Mouse (Mus musculus) ovary, postnatal 14 days (tissue): ENCODE measurements around the gene Gm11168.
"Not testable (repeated sequence)": the region's sequence is repeated elsewhere in the genome, so short reads cannot be mapped to it uniquely, and the experiment has no call there.

ENCODE experiments used
- DNase-seq: peaks from one replicate; pipeline ENCODE4 v3.0.0; 2022; ENCODE audit warnings: low spot score

Gene Gm11168

GRCm38 (mm10) chr9:3002794-3003396, at the start of gene Gm11168:
TSS of gene Gm11168 (plus strand) at chr9:3003346.
- DNase-seq: not testable (repeated sequence)

GRCm38 (mm10) chr9:3000445-3000972, 2.6 kb upstream of the Gm11168 start, which contains the start of gene Gm10722:
TSS of gene Gm10722 (plus strand) at chr9:3000922.
- not testable (repeated sequence) for DNase-seq

DNA sequence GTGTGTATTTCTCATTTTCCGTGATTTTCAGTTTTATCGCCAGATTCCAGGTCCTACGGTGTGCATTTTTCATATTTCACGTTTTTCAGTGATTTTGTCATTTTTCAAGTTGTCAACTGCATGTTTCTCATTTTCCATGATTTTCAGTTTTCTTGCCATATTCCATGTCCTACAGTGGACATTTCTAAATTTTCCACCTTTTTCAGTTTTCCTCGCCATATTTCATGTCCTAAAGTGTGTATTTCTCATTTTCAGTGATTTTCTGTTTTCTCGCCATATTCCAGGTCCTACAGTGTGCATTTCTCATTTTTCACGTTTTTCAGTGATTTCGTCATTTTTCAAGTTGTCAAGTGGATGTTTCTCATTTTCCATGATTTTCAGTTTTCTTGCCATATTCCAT, 2.1 kb upstream of the Gm11168 start:
- peak; percentile 31 for DNase-seq

- DNase-seq: peak; percentile 100
These were observed 1.0 kb upstream of the Gm11168 start for GRCm38 (mm10) chr9:3001948-3002659.

- not testable (repeated sequence) for DNase-seq
These were observed 3.0 kb downstream of the Gm11168 start for GRCm38 (mm10) chr9:3006179-3006578.

DNA sequence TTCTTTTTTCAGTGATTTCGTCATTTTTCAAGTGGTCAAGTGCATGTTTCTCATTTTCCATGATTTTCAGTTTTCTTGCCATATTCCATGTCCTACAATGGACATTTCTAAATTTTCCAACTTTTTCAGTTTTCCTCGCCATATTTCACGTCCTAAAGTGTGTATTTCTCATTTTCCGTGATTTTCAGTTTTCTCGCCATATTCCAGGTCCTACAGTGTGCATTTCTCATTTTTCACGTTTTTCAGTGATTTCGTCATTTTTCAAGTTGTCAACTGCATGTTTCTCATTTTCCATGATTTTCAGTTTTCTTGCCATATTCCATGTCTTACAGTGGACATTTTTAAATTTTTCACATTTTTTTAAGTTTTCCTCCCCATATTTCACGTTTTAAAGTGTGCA, 3.5 kb downstream of the Gm11168 start:
- DNase-seq: peak; percentile 97

- not testable (repeated sequence) for DNase-seq
These were observed 4.1 kb downstream of the Gm11168 start for GRCm38 (mm10) chr9:3007272-3007671.

DNA sequence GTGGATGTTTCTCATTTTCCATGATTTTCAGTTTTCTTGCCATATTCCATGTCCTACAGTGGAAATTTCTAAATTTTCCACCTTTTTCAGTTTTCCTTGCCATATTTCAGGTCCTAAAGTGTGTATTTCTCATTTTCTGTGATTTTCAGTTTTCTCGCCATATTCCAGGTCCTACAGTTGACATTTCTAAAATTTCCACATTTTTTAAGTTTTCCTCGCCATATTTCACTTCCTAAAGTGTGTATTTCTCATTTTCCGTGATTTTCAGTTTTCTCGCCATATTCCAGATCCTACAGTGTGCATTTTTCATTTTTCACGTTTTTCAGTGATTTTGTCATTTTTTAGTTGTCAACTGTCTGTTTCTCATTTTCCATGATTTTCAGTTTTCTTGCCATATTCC, 6.2 kb downstream of the Gm11168 start:
- not testable (repeated sequence) for DNase-seq

DNA sequence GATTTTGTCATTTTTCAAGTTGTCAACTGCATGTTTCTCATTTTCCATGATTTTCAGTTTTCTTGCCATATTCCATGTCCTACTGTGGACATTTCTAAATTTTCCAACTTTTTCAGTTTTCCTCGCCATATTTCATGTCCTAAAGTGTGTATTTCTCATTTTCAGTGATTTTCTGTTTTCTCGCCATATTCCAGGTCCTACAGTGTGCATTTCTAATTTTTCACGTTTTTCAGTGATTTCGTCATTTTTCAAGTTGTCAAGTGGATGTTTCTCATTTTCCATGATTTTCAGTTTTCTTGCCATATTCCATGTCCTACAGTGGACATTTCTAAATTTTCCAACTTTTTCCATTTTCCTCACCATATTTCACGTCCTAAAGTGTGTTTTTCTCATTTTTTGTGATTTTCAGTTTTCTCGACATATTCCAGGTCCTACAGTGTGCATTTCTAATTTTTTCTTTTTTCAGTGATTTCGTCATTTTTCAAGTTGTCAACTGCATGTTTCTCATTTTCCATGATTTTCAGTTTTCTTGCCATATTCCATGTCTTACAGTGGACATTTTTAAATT, 9.0 kb downstream of the Gm11168 start:
- DNase-seq: not testable (repeated sequence)

GRCm38 (mm10) chr9:3012733-3013279, 9.7 kb downstream of the Gm11168 start, which contains the start of gene Gm10721:
TSS of gene Gm10721 (plus strand) at chr9:3013140.
- DNase-seq: not testable (repeated sequence)

DNA sequence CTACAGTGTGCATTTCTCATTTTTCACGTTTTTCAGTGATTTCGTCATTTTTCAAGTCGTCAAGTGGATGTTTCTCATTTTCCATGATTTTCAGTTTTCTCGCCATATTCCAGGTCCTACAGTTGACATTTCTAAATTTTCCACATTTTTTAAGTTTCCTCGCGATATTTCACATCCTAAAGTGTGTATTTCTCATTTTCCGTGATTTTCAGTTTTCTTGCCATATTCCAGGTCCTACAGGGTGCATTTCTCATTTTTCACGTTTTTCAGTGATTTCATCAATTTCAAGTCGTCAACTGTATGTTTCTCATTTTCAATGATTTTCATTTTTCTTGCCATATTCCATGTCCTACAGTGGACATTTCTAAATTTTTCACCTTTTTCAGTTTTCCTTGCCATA, 12.2 kb downstream of the Gm11168 start, which contains the start of gene Gm10720:
Gene Gm10720, plus strand, starts transcription at position 301 of the 400 bp plus-strand sequence.
- not testable (repeated sequence) for DNase-seq

DNA sequence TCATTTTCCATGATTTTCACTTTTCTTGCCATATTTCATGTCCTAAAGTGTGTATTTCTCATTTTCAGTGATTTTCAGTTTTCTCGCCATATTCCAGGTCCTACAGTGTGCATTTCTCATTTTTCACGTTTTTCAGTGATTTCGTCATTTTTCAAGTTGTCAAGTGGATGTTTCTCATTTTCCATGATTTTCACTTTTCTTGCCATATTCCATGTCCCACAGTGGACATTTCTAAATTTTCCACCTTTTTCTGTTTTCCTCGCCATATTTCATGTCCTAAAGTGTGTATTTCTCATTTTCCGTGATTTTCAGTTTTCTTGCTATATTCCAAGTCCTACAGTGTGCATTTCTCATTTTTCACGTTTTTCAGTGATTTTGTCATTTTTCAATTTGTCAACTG, 12.8 kb downstream of the Gm11168 start:
- DNase-seq: not testable (repeated sequence)

GRCm38 (mm10) chr9:3017108-3017507, 14.0 kb downstream of the Gm11168 start, which contains the start of gene Gm10719:
TSS of gene Gm10719 (plus strand) at chr9:3017408.
- DNase-seq: not testable (repeated sequence)

DNA sequence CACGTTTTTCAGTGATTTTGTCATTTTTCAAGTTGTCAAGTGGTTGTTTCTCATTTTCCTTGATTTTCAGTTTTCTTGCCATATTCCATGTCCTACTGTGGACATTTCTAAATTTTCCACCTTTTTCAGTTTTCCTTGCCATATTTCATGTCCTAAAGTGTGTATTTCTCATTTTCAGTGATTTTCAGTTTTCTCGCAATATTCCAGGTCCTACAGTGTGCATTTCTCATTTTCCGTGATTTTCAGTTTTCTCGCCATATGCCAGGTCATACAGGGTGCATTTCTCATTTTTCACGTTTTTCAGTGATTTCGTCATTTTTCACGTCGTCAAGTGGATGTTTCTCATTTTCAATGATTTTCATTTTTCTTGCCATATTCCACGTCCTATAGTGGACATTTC, 15.8 kb downstream of the Gm11168 start:
- not testable (repeated sequence) for DNase-seq

GRCm38 (mm10) chr9:3019835-3020727, 16.9 kb downstream of the Gm11168 start:
- DNase-seq: peak; percentile 61

- DNase-seq: peak; percentile 83
These were observed 19.3 kb downstream of the Gm11168 start for GRCm38 (mm10) chr9:3022316-3023008.

DNA sequence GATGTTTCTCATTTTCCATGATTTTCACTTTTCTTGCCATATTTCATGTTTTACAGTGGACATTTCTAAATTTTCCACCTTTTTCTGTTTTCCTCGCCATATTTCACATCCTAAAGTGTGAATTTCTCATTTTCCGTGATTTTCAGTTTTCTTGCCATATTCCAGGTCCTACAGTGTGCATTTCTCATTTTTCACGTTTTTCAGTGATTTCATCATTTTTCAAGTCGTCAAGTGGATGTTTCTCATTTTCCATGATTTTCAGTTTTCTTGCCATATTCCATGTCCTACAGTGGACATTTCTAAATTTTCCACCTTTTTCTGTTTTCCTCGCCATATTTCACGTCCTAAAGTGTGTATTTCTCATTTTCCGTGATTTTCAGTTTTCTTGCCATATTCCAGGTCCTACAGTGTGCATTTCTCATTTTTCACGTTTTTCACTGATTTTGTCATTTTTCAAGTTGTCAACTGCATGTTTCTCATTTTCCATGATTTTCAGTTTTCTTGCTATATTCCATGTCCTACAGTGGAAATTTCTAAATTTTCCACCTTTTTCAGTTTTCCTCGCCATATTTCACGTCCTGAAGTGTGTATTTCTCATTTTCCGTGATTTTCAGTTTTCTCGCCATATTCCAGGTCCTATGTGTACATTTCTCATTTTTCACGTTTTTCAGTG, 20.3 kb downstream of the Gm11168 start, which contains the start of gene Gm10718:
Gene Gm10718, plus strand, starts transcription at position 236 of the 673 bp plus-strand sequence.
- peak; percentile 15 for DNase-seq

DNA sequence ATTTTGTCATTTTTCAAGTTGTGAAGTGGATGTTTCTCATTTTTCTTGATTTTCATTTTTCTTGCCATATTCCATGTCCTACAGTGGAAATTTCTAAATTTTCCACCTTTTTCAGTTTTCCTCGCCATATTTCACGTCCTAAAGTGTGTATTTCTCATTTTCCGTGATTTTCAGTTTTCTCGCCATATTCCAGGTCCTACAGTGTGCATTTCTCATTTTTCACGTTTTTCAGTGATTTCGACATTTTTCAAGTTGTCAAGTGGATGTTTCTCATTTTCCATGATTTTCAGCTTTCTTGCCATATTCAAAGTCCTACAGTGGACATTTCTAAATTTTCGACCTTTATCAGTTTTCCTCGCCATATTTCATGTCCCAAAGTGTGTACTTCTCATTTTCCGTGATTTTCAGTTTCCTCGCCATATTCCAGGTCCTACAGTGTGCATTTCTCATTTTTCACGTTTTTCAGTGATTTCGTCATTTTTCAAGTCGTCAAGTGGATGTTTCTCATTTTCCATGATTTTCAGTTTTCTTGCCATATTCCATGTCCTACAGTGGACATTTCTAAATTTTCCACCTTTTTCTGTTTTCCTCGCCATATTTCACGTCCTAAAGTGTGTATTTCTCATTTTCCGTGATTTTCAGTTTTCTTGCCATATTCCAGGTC, 21.0 kb downstream of the Gm11168 start:
- DNase-seq: peak; percentile 83

DNA sequence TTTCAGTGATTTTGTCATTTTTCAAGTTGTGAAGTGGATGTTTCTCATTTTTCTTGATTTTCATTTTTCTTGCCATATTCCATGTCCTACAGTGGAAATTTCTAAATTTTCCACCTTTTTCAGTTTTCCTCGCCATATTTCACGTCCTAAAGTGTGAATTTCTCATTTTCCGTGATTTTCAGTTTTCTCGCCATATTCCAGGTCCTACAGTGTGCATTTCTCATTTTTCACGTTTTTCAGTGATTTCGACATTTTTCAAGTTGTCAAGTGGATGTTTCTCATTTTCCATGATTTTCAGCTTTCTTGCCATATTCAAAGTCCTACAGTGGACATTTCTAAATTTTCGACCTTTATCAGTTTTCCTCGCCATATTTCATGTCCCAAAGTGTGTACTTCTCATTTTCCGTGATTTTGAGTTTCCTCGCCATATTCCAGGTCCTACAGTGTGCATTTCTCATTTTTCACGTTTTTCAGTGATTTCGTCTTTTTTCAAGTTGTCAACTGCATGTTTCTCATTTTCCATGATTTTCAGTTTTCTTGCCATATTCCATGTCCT, 21.8 kb downstream of the Gm11168 start, which contains the start of gene Gm10717:
Gene Gm10717, plus strand, starts transcription at position 506 of the 556 bp plus-strand sequence.
- DNase-seq: peak; percentile 42
